Mouse (Mus musculus) liver, postnatal 0 days (tissue): Measurements from ENCODE around the gene Nfkbie.
A peak's percentile ranks its signal among the peaks of the same experiment; 100 is the strongest.

Source experiments
- CTCF ChIP-seq: sonication (generic); IDR thresholded peaks from 2 replicates; pipeline ENCODE4 v1.5.1; 2016; ENCODE audit warnings: antibody characterized with exemption, low read depth
- EP300 ChIP-seq: IDR thresholded peaks from 2 replicates; pipeline ENCODE4 v1.6.1; 2016; ENCODE audit warnings: antibody characterized with exemption, low read depth, mild to moderate bottlenecking

DNA sequence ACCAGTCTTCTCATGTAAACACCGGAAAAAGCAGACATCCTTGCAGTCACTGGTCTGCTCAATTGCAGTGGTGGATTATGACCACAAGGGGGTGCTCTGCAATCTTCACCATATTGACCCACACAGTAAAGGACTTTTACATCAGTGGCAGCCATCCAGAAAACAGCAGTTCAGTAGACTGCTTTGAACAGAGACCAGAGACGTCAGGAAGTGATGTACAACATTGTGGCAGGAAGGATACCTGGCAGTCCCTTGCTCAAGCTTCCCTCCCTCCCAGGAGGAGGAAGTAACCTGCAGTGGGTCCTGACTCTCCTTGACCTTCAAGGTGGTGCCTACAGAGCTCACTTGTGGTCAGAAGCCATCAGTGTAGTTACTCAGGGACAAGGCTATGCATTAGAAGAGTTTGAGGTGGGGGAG is 26.1 kb downstream of the Nfkbie start:
- TF ChIP-seq CTCF, result peak; percentile 97
- TF ChIP-seq EP300, result no peak; the same call in 1 of the 2 replicates
